Mouse (Mus musculus): Measurements from ENCODE around the gene Usmg5. TPM values are rescaled to one million over a fixed set of nuclear protein-coding genes. Genes with fewer than 3 reads are reported as not detected.

The Usmg5 gene
- polyA plus RNA-seq (2012; rRNA removed; ENCODE audit: low replicate concordance) = 108 and 155 TPM in 2 replicates

DNA sequence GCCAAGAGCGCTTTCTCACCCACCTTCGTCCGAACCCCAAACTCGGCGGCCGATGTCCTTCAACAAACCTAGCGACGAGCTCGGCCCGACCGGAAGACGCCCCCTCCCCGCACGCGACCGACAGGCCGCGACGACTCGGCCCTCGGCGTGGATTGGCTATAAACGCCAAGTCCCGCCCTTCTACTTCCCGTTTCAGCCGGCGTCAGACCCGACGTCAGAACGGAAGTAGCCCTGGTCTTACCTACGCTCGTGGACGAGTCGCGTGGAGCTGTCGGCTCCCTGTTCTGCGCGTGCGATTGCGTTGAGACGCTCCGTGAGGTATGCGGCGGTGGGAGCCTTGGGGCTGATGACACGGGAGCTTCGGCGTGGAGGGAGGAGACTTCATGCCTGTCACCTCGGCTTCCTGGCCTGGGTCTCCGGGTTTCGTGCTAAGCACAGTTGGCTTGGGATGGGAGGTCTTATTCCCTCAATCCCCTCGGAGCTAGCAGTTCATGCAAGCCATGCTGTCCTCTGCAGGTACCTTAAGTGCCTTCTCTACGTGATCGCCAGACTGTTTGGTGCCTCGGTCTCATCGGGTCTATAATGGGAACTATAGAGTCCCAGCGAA, at the start of gene Usmg5, which contains the start of gene Pdcd11:
Usmg5 (minus strand) TSS at position 98 of the 607 bp plus-strand sequence.
Pdcd11 (plus strand) TSS at position 219 of the 607 bp plus-strand sequence.

GRCm38 (mm10) chr19:47137771-47138421, 47.4 kb upstream of the Usmg5 start, which contains the start of gene Calhm2:
Gene Calhm2 (minus strand): TSS chr19:47138294.

GRCm38 (mm10) chr19:47067096-47067882, 23.2 kb downstream of the Usmg5 start, which contains the start of gene Taf5:
Gene Taf5 (plus strand): TSS chr19:47067746.

GRCm38 (mm10) chr19:47050271-47051032, 40.0 kb downstream of the Usmg5 start, which contains the start of gene Pcgf6:
Gene Pcgf6 (minus strand): TSS chr19:47050906.

Other genes with a start within 250 kb of the Usmg5 start
- gene Ina, start 75.9 kb downstream of the Usmg5 start, polyA plus RNA-seq (2012; rRNA removed; ENCODE audit: low replicate concordance) = 0.10 and 0.13 TPM in 2 replicates
- gene Nt5c2, start 75.5 kb downstream of the Usmg5 start, polyA plus RNA-seq (2012; rRNA removed; ENCODE audit: low replicate concordance) = 15.3 and 28.4 TPM in 2 replicates
- 4.3 and 14.3 TPM in 2 replicates for gene Pcgf6, start 39.7 kb downstream of the Usmg5 start, polyA plus RNA-seq (2012; rRNA removed; ENCODE audit: low replicate concordance)
- gene Taf5, start 22.9 kb downstream of the Usmg5 start, polyA plus RNA-seq (2012; rRNA removed; ENCODE audit: low replicate concordance) = 1.7 and 3.0 TPM in 2 replicates
- gene Pdcd11, start 121 bp upstream of the Usmg5 start, polyA plus RNA-seq (2012; rRNA removed; ENCODE audit: low replicate concordance) = 7.1 and 16.9 TPM in 2 replicates
- 14.0 and 22.3 TPM in 2 replicates for gene Calhm2, start 47.6 kb upstream of the Usmg5 start, polyA plus RNA-seq (2012; rRNA removed; ENCODE audit: low replicate concordance)
- not detected in 2 replicates for gene Calhm1, start 53.6 kb upstream of the Usmg5 start, polyA plus RNA-seq (2012; rRNA removed; ENCODE audit: low replicate concordance)
- not detected in 2 replicates for gene Calhm3, start 67.1 kb upstream of the Usmg5 start, polyA plus RNA-seq (2012; rRNA removed; ENCODE audit: low replicate concordance)
- gene Neurl1a, start 88.2 kb upstream of the Usmg5 start, polyA plus RNA-seq (2012; rRNA removed; ENCODE audit: low replicate concordance) = 1.0 and 9.5 TPM in 2 replicates

All from subcutaneous adipose tissue, adult 2 months (tissue).